Mouse (Mus musculus): Measurements from ENCODE around the gene Kalrn. TPM values are rescaled to one million over a fixed set of nuclear protein-coding genes. Genes with fewer than 3 reads are reported as not detected.

Gene Kalrn
- polyA plus RNA-seq, 2 experiments, result 8.8 to 11.7 TPM

GRCm38 (mm10) chr16:33939636-33940035 lies 633.7 kb downstream of the Kalrn start:
- Histone ChIP-seq H3K9ac (ENCODE audit: low read depth, low read length, severe bottlenecking) (no peak overlapping the region), H3K4me2 (replicated peaks; ENCODE audit: low read depth, low read length, severe bottlenecking) (no peak overlapping the region), H3K27ac (replicated peaks; ENCODE audit: low read depth, low read length) (no peak overlapping the region), H3K36me3 (ENCODE audit: control insufficient read depth, insufficient read depth, low read length) (0 out of 2 replicates have a peak, but pooled peaks cover 4% of the 10 kb centered on the region), H3K27me3 (ENCODE audit: control insufficient read depth, insufficient read depth, low read length) (no peaks in the 10 kb centered on the region), H3K9me3 (ENCODE audit: control insufficient read depth, low read length) (no peaks in the 10 kb centered on the region), H3K4me3 (replicated peaks; ENCODE audit: low read length) (no peak overlapping the region), H3K4me1 (ENCODE audit: control insufficient read depth, insufficient read depth, low read length) (peaks cover 37% of the 10 kb centered on the region)
- DNase-seq (ENCODE audit: low spot score) (no peak), ATAC-seq (ENCODE audit: low FRiP score, low read depth) (no peak)
- WGBS, result 34% methylated on average over 9 of the region's 9 CpGs
- TF ChIP-seq POLR2A (IDR thresholded peaks at IDR 0.05; ENCODE audit: borderline replicate concordance, extremely low read depth, insufficient read depth, insufficient read length), result no peak

GRCm38 (mm10) chr16:33939133-33939531 lies 634.2 kb downstream of the Kalrn start:
- H3K4me3 ChIP-seq (replicated peaks; ENCODE audit: low read length), result no peak overlapping the region
- ATAC-seq (ENCODE audit: low FRiP score, low read depth) (no peak), DNase-seq (ENCODE audit: low spot score) (no peak)
- no peak overlapping the region for H3K4me2 ChIP-seq (replicated peaks; ENCODE audit: low read depth, low read length, severe bottlenecking)
- 0 out of 2 replicates have a peak, but pooled peaks cover 4% of the 10 kb centered on the region for H3K36me3 ChIP-seq (ENCODE audit: control insufficient read depth, insufficient read depth, low read length)
- H3K9me3 ChIP-seq (ENCODE audit: control insufficient read depth, low read length), result no peaks in the 10 kb centered on the region
- no peak for TF ChIP-seq POLR2A (IDR thresholded peaks at IDR 0.05; ENCODE audit: borderline replicate concordance, extremely low read depth, insufficient read depth, insufficient read length)
- H3K27ac ChIP-seq (replicated peaks; ENCODE audit: low read depth, low read length), result 0 out of 2 replicates have a peak overlapping the region, but pooled peaks have one; percentile 5
- peaks cover 42% of the 10 kb centered on the region for H3K4me1 ChIP-seq (ENCODE audit: control insufficient read depth, insufficient read depth, low read length)
- 68% methylated on average over 2 of the region's 2 CpGs for WGBS
- no peak overlapping the region for H3K9ac ChIP-seq (ENCODE audit: low read depth, low read length, severe bottlenecking)
- H3K27me3 ChIP-seq (ENCODE audit: control insufficient read depth, insufficient read depth, low read length), result no peaks in the 10 kb centered on the region

- Histone ChIP-seq H3K27me3 (ENCODE audit: control insufficient read depth, insufficient read depth, low read length) (no peaks in the 10 kb centered on the region), H3K4me1 (ENCODE audit: control insufficient read depth, insufficient read depth, low read length) (peaks cover 46% of the 10 kb centered on the region), H3K27ac (replicated peaks; ENCODE audit: low read depth, low read length) (0 out of 2 replicates have a peak overlapping the region, but pooled peaks have one; percentile 5), H3K4me2 (replicated peaks; ENCODE audit: low read depth, low read length, severe bottlenecking) (no peak overlapping the region), H3K9me3 (ENCODE audit: control insufficient read depth, low read length) (no peaks in the 10 kb centered on the region), H3K4me3 (replicated peaks; ENCODE audit: low read length) (no peak overlapping the region), H3K9ac (ENCODE audit: low read depth, low read length, severe bottlenecking) (no peak overlapping the region), H3K36me3 (ENCODE audit: control insufficient read depth, insufficient read depth, low read length) (0 out of 2 replicates have a peak, but pooled peaks cover 4% of the 10 kb centered on the region)
- no peak for TF ChIP-seq POLR2A (IDR thresholded peaks at IDR 0.05; ENCODE audit: borderline replicate concordance, extremely low read depth, insufficient read depth, insufficient read length)
- 65% methylated on average over 12 of the region's 12 CpGs for WGBS
- ATAC-seq (ENCODE audit: low FRiP score, low read depth) (no peak), DNase-seq (ENCODE audit: low spot score) (no peak)
These were observed 634.8 kb downstream of the Kalrn start for GRCm38 (mm10) chr16:33938311-33939132.

DNA sequence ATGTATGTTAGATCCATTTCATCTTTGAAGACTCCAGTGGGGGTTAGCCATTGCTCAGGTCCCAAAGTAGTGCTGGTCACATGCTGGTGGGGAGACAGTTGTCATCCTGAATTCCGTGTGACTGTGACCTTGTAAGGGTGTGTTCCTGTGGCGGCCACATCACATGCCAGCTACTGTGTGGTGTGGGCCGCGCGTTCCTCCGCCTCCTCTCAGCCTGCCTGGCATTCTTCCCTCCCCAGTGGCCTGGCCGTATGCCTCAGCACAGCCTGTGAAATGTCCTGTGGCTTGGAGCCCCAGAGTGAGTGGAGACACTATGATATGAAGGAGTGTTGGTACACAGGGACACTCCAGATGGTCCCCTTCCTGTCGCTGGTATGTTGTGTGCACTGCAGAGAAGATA lies 635.8 kb downstream of the Kalrn start:
- TF ChIP-seq POLR2A (IDR thresholded peaks at IDR 0.05; ENCODE audit: borderline replicate concordance, extremely low read depth, insufficient read depth, insufficient read length), result no peak
- Histone ChIP-seq H3K4me2 (replicated peaks; ENCODE audit: low read depth, low read length, severe bottlenecking) (no peak overlapping the region), H3K36me3 (ENCODE audit: control insufficient read depth, insufficient read depth, low read length) (no peaks in the 10 kb centered on the region), H3K9ac (ENCODE audit: low read depth, low read length, severe bottlenecking) (no peak overlapping the region), H3K4me1 (ENCODE audit: control insufficient read depth, insufficient read depth, low read length) (peaks cover 46% of the 10 kb centered on the region), H3K4me3 (replicated peaks; ENCODE audit: low read length) (no peak overlapping the region), H3K27me3 (ENCODE audit: control insufficient read depth, insufficient read depth, low read length) (no peaks in the 10 kb centered on the region), H3K9me3 (ENCODE audit: control insufficient read depth, low read length) (no peaks in the 10 kb centered on the region), H3K27ac (replicated peaks; ENCODE audit: low read depth, low read length) (no peak overlapping the region)
- DNase-seq (ENCODE audit: low spot score), result no peak
- WGBS, result 81% methylated on average over 8 of the region's 8 CpGs
- no peak for ATAC-seq (ENCODE audit: low FRiP score, low read depth)

GRCm38 (mm10) chr16:33936885-33937284 lies 636.4 kb downstream of the Kalrn start:
- H3K4me2 ChIP-seq (replicated peaks; ENCODE audit: low read depth, low read length, severe bottlenecking), result no peak overlapping the region
- H3K9ac ChIP-seq (ENCODE audit: low read depth, low read length, severe bottlenecking), result no peak overlapping the region
- no peaks in the 10 kb centered on the region for H3K36me3 ChIP-seq (ENCODE audit: control insufficient read depth, insufficient read depth, low read length)
- WGBS, result 73% methylated on average over 4 of the region's 4 CpGs
- no peak for ATAC-seq (ENCODE audit: low FRiP score, low read depth)
- 0 out of 2 replicates have a peak overlapping the region, but pooled peaks have one; percentile 5 for H3K27ac ChIP-seq (replicated peaks; ENCODE audit: low read depth, low read length)
- H3K4me1 ChIP-seq (ENCODE audit: control insufficient read depth, insufficient read depth, low read length), result peaks cover 39% of the 10 kb centered on the region
- no peak overlapping the region for H3K4me3 ChIP-seq (replicated peaks; ENCODE audit: low read length)
- H3K27me3 ChIP-seq (ENCODE audit: control insufficient read depth, insufficient read depth, low read length), result no peaks in the 10 kb centered on the region
- DNase-seq (ENCODE audit: low spot score), result no peak
- no peaks in the 10 kb centered on the region for H3K9me3 ChIP-seq (ENCODE audit: control insufficient read depth, low read length)
- TF ChIP-seq POLR2A (IDR thresholded peaks at IDR 0.05; ENCODE audit: borderline replicate concordance, extremely low read depth, insufficient read depth, insufficient read length), result no peak

Measured in limb, embryonic 14.5 days (tissue).